Mouse (Mus musculus): ENCODE results near the gene Dgkd. TPM values are rescaled to one million over a fixed set of nuclear protein-coding genes. Genes with fewer than 3 reads are reported as not detected.

Gene Dgkd
- polyA plus RNA-seq, 1 experiment from 2014 or later: 8.7 TPM

DNA sequence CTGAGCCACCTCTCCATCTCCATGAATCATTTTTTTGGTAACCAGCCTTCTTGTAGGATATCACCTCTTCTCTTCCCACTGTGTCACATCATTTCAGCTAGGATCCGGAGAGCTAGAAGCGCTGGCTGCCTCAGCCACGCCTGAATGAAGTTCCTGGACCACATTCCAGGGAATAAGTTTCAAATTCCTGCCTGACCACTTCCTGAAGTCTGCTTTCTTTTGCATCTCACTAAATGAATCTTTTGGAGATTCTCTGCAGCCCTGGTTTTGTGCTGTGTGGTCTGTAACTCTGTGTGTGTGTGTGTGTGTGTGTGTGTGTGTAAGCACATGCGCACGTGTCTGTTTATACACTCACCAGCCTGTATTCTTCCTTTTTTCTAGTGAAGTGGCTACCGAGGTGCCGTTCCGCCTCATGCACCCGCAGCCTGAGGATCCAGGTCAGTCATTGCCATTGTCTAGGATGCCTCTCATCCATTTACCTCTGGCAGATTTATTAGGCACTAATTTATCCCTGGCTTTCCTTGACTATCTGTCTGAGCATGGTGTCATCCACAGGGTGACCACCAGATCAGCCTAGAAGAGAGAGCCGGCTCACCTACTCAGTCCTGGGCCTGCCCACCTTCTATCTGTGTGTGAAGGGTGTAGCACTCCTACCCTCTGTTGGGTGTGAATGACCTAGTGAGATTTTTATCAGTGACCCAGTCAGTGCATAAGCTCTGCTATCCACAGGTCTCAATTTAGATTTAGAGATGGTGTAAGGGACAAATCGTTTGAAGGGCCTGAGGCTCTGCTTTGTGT lies 12.5 kb upstream of the Dgkd start:
- DNase-seq (ENCODE audit: low spot score): no peak
- Histone ChIP-seq H3K4me1 (replicated peaks; ENCODE audit: control insufficient read depth, insufficient read depth) (no peaks in the 10 kb centered on the region), H3K4me2 (replicated peaks; ENCODE audit: low read depth) (no peak overlapping the region), H3K27ac (replicated peaks) (no peak overlapping the region), H3K36me3 (ENCODE audit: control insufficient read depth, insufficient read depth, low read length) (no peaks in the 10 kb centered on the region), H3K9me3 (ENCODE audit: control insufficient read depth, low read length) (no peaks in the 10 kb centered on the region), H3K4me3 (ENCODE audit: low read depth, low read length) (no peak overlapping the region), H3K9ac (ENCODE audit: low read length) (no peak overlapping the region), H3K27me3 (ENCODE audit: control insufficient read depth, insufficient read depth, low read length) (no peaks in the 10 kb centered on the region)
- ATAC-seq (ENCODE audit: low FRiP score, low TSS enrichment): no peak
- TF ChIP-seq CTCF (IDR thresholded peaks at IDR 0.05; ENCODE audit: low read depth): no peak
- WGBS: 59% methylated on average over 11 of the region's 11 CpGs

DNA sequence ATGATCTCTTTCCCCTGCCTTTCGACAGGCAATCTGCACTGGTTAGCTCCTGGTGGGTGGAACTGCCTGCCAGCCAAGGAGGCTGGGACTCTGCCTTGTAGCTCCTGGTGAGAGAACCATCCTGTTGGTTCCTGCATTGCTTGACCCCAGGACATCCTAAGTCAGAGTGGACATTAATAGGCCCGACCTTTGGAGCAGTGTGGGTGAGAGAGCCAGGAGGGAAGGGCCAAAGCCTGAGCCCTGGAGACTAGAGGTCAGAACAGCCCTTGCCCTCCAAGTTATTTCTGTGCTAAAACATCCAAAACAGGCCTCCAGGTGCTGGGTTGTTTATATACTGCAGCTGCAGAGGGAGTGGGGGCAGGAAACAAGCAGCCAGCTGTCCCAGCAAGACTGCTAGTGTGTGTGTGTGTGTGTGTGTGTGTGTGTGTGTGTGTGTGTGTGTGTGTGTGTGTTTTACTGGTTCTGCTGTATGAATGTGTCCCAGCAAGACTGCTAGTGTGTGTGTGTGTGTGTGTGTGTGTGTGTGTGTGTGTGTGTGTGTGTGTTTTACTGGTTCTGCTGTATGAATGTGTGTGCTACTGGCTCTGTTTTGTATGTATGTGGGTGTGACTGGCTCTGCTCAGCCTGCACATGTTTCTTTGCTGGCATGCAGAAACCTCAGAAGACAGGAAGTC lies 6.1 kb upstream of the Dgkd start:
- DNase-seq (ENCODE audit: low spot score) (peak; percentile 25), ATAC-seq (ENCODE audit: low FRiP score, low TSS enrichment) (peak; percentile 69)
- H3K4me2 ChIP-seq (replicated peaks; ENCODE audit: low read depth): no peak overlapping the region
- H3K9ac ChIP-seq (ENCODE audit: low read length): no peak overlapping the region
- H3K36me3 ChIP-seq (ENCODE audit: control insufficient read depth, insufficient read depth, low read length): no peaks in the 10 kb centered on the region
- H3K9me3 ChIP-seq (ENCODE audit: control insufficient read depth, low read length): no peaks in the 10 kb centered on the region
- H3K27ac ChIP-seq (replicated peaks): no peak overlapping the region
- H3K4me3 ChIP-seq (ENCODE audit: low read depth, low read length): no peak overlapping the region
- WGBS: 19% methylated on average over 2 of the region's 2 CpGs
- no peaks in the 10 kb centered on the region for H3K27me3 ChIP-seq (ENCODE audit: control insufficient read depth, insufficient read depth, low read length)
- no peaks in the 10 kb centered on the region; the same call in 1 of the 2 replicates for H3K4me1 ChIP-seq (replicated peaks; ENCODE audit: control insufficient read depth, insufficient read depth)
- TF ChIP-seq EP300 (optimal IDR thresholded peaks at IDR 0.05) (no peak), CTCF (IDR thresholded peaks at IDR 0.05; ENCODE audit: low read depth) (no peak)

DNA sequence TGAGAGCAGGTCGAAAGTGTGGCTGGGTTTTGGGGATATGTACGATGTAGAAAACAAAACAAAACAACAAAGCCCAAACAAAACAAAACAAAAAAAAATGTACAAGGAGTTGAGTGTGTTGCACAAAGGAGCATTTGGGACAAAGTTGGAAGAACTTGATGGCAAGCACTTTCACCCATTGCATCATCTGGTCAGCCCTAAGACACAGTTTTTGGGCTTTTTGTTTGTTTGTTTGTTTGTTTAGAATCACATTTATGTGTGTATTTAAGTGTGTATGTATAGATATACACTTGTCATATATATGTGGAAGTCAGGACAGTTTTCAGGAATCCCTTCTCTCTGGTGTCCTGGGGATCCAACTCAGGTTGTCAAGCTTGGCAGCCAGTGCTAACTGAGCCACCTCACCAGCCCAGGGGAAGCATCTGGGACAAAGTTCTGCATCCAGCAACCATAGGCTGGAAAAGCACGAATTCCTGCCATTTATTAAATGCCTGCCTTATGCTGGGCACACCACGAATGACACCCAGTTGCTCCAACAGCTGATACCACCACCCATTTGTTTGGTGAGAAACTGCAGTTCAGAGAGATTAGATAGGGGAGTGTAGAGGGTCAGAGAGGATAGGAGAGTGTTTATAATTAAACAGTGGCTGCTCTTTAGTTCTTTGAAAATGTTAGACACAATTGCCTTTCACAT lies 5.5 kb upstream of the Dgkd start:
- peak overlapping the region; percentile 2; the same call in 1 of the 2 replicates for H3K27ac ChIP-seq (replicated peaks)

DNA sequence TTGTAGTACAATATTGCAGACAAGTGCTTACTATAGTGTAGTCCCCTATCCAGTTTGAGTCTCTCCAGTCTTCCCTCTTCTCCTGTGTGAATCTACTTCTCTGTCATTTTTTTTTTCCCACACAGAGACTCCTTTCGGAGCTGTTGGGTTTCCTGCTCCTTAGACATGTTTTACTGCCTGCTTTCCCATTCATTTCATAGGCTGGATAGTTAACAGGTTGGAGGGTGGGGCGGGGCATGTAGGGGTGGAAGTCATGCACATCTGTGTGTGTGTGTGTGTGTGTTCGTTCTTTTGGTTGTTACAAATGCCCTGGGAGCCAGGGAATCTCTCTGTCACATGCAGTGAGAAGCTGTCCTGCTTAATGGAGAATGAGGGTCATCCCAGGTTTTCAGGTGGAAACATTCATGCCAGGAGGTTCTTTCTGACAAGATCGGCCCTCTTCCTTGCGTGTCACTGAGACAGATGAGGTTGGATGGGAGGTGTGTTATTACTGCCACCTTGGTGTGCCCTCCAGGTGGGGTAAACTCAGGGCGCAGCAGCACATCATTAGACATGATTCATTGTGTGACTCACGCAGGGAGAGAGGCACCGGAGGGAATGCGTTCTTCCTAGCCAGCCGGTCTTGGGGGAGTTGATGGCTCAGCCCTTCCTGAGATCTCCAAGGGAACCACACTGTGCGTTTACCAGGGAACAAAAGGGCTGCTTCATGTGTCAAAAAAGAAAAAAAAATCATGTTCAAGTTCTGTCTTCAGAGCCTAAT lies 4.7 kb upstream of the Dgkd start:
- no peak for TF ChIP-seq EP300 (optimal IDR thresholded peaks at IDR 0.05)
- peak; percentile 31 for TF ChIP-seq CTCF (IDR thresholded peaks at IDR 0.05; ENCODE audit: low read depth)
- Histone ChIP-seq H3K36me3 (ENCODE audit: control insufficient read depth, insufficient read depth, low read length) (no peaks in the 10 kb centered on the region), H3K9me3 (ENCODE audit: control insufficient read depth, low read length) (no peaks in the 10 kb centered on the region), H3K9ac (ENCODE audit: low read length) (no peak overlapping the region), H3K4me3 (ENCODE audit: low read depth, low read length) (no peak overlapping the region), H3K27ac (replicated peaks) (no peak overlapping the region; the same call in 1 of the 2 replicates), H3K4me1 (replicated peaks; ENCODE audit: control insufficient read depth, insufficient read depth) (no peaks in the 10 kb centered on the region; the same call in 1 of the 2 replicates), H3K27me3 (ENCODE audit: control insufficient read depth, insufficient read depth, low read length) (no peaks in the 10 kb centered on the region), H3K4me2 (replicated peaks; ENCODE audit: low read depth) (0 out of 2 replicates have a peak overlapping the region, but pooled peaks have one; percentile 3)
- WGBS: 23% methylated on average over 11 of the region's 11 CpGs
- ATAC-seq (ENCODE audit: low FRiP score, low TSS enrichment) (no peak), DNase-seq (ENCODE audit: low spot score) (peak; percentile 29)

More for the DNA sequence above, 5.5 kb upstream of the Dgkd start:
- no peak overlapping the region for H3K4me2 ChIP-seq (replicated peaks; ENCODE audit: low read depth)
- no peaks in the 10 kb centered on the region for H3K36me3 ChIP-seq (ENCODE audit: control insufficient read depth, insufficient read depth, low read length)
- DNase-seq (ENCODE audit: low spot score): no peak
- no peaks in the 10 kb centered on the region for H3K9me3 ChIP-seq (ENCODE audit: control insufficient read depth, low read length)
- no peaks in the 10 kb centered on the region for H3K27me3 ChIP-seq (ENCODE audit: control insufficient read depth, insufficient read depth, low read length)
- ATAC-seq (ENCODE audit: low FRiP score, low TSS enrichment): no peak
- 16% methylated on average over 4 of the region's 4 CpGs for WGBS
- H3K4me3 ChIP-seq (ENCODE audit: low read depth, low read length): no peak overlapping the region
- no peak overlapping the region for H3K9ac ChIP-seq (ENCODE audit: low read length)
- no peak for TF ChIP-seq EP300 (optimal IDR thresholded peaks at IDR 0.05)
- no peak for TF ChIP-seq CTCF (IDR thresholded peaks at IDR 0.05; ENCODE audit: low read depth)
- no peaks in the 10 kb centered on the region; the same call in 1 of the 2 replicates for H3K4me1 ChIP-seq (replicated peaks; ENCODE audit: control insufficient read depth, insufficient read depth)

DNA sequence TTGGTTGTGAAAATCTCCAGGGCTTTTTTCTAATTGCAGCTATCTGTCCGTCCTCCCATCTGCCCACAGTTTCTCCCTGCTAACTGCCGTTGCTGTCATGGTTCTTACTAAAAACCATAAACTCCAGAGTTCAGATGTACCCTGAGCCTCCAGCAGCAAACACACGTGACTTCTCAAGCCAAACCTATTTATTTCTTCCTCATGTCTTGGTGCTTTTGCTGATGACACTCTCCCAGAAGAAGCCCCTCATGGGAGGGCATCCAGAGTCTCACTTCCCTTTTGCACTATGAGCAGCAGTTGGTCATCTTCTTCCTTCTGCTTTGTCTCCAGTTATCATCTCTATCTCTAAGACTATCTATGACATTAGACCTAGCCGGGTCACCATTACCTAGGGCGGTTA lies 3.8 kb upstream of the Dgkd start:
- DNase-seq (ENCODE audit: low spot score) (no peak), ATAC-seq (ENCODE audit: low FRiP score, low TSS enrichment) (no peak)
- H3K36me3 ChIP-seq (ENCODE audit: control insufficient read depth, insufficient read depth, low read length): no peaks in the 10 kb centered on the region
- 63% methylated on average over 5 of the region's 5 CpGs for WGBS
- TF ChIP-seq EP300 (optimal IDR thresholded peaks at IDR 0.05) (no peak), CTCF (IDR thresholded peaks at IDR 0.05; ENCODE audit: low read depth) (no peak)
- no peaks in the 10 kb centered on the region for H3K9me3 ChIP-seq (ENCODE audit: control insufficient read depth, low read length)
- no peak overlapping the region for H3K4me2 ChIP-seq (replicated peaks; ENCODE audit: low read depth)
- H3K27ac ChIP-seq (replicated peaks): no peak overlapping the region
- peaks cover under 1% of the 10 kb centered on the region; the same call in 1 of the 2 replicates for H3K4me1 ChIP-seq (replicated peaks; ENCODE audit: control insufficient read depth, insufficient read depth)
- H3K9ac ChIP-seq (ENCODE audit: low read length): no peak overlapping the region
- no peak overlapping the region for H3K4me3 ChIP-seq (ENCODE audit: low read depth, low read length)
- H3K27me3 ChIP-seq (ENCODE audit: control insufficient read depth, insufficient read depth, low read length): no peaks in the 10 kb centered on the region
